Mouse (Mus musculus) ES-Bruce4 (cell line): Measurements from ENCODE around the gene Kcnq2.

Experiments used
- CTCF ChIP-seq: IDR thresholded peaks from one replicate; pipeline ENCODE4 v1.8.1; 2011; ENCODE audit warnings: low read depth, low read length
- POLR2A ChIP-seq: IDR thresholded peaks from one replicate; pipeline ENCODE4 v1.8.1; 2011; ENCODE audit warnings: low read length; ENCODE audit not compliant: insufficient read depth

- TF ChIP-seq CTCF (no peak), POLR2A (no peak)
Observed at GRCm38 (mm10) chr2:181150281-181150680, 15.2 kb upstream of the Kcnq2 start.
